Mouse (Mus musculus) left cerebral cortex, adult 18-20 months (tissue): ENCODE results near the gene Smim13. TPM values are rescaled to one million over a fixed set of nuclear protein-coding genes. Genes with fewer than 3 reads are reported as not detected.

ENCODE experiments used
- DNase-seq, 2 experiments: peaks; one replicate each; pipeline ENCODE4 v3.0.0; 2021 to 2022; ENCODE audit warnings: low spot score in 2 of 2, mixed read lengths in 1 of 2
- total RNA-seq, 2 experiments: library from RNA; stranded (reverse); gene quantifications; 2 replicates each; pipeline ENCODE4 v1.2.3; 2021

Smim13 gene
- total RNA-seq, 2 experiments from 2014 or later = 176 to 180 TPM

- DNase-seq = peak; percentile 63 to 84
These were observed 33.6 kb downstream of the Smim13 start for GRCm38 (mm10) chr13:41283256-41283655.

- DNase-seq = no peak
These were observed 35.8 kb downstream of the Smim13 start for GRCm38 (mm10) chr13:41285448-41285847.

- no peak for DNase-seq
These were observed 36.6 kb downstream of the Smim13 start for GRCm38 (mm10) chr13:41286285-41286684.

DNA sequence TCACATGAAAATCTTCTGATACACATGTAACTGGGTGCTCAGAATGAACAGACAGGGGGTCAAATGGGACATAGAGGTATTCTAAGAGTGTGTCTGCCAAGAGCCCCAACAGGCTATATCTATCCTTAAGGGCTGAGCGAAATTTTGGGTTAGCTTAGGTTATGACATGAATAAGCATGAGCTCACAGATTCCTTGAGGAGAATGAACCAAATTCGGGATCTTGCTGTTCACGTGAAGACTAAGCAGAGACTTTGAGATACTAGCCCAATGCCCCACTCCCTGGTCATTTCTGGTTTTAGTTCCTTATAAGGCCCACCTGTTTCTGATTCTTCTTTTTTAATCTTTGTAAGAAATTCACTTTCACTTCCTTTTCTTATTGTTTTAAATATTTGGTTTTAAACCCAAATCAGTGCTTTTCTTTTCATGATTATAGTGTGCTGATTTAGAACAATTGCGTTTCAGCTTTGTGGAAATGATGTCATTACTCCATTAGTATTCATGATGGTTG is 41.9 kb downstream of the Smim13 start:
- no peak for DNase-seq

- DNase-seq = no peak
These were observed 44.0 kb downstream of the Smim13 start for GRCm38 (mm10) chr13:41293595-41293994.

GRCm38 (mm10) chr13:41295886-41296285 is 46.2 kb downstream of the Smim13 start:
- DNase-seq = no peak

DNA sequence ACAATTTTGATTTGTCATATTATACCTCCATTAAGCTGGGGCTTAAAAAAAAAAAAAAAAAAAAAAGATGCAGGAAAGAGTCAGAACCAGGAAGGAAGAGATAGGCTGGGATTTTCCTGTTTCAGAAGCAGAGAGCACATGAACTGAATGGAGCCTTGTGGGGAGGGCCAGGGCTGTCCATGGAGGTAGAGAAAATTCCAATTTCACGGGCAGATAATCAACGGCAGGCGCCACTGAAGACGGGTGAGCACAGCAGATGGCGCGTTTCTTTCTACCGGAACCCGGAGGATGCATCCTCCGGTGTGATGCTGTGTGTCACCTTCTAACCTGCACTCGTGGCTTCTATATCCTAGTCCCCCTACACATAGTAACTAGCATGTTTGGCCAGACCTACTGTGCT is 46.8 kb downstream of the Smim13 start:
- DNase-seq = no peak

- DNase-seq = no peak
These were observed 48.9 kb downstream of the Smim13 start for GRCm38 (mm10) chr13:41298533-41298932.

GRCm38 (mm10) chr13:41298996-41299395 is 49.4 kb downstream of the Smim13 start:
- no peak for DNase-seq

DNA sequence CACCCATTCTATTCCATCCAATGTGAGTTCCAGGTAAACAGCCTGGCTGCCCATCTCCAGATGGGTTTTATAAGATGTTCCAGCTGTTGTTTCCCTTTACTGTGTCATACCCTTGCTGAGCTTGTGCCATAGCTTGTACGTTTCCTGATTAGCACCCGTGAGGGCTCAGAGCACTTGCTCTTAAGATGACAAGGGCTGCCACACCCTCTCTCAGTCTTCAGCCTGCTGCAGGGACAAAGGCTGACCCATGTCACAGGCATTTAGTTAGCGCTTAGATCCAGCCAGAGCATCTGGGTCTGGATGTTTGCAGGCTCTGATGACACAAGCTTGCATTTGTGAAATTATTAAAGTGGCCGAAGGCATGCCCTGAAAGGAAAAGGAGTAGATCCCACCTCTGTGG is 50.4 kb downstream of the Smim13 start:
- no peak for DNase-seq

DNA sequence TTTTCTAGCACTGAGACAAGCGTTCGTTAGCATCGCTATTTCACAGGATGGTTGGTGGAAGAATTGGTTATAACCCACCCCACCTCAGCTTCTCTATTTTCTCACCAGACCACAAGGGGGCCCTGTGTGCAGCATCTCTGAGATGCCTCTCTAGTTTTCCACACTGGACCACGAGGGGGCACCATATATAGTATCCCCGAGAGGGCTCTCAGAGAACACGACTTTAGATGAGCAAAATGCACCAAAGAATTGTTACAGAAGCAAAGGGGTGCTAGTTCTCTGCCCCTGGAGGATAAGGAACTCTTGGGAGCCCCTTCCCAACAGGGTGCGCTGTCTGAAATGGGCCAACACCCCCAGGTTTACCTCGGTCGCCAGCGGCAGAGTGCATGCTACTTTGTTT is 53.1 kb downstream of the Smim13 start:
- peak; percentile 73 to 85 for DNase-seq

DNA sequence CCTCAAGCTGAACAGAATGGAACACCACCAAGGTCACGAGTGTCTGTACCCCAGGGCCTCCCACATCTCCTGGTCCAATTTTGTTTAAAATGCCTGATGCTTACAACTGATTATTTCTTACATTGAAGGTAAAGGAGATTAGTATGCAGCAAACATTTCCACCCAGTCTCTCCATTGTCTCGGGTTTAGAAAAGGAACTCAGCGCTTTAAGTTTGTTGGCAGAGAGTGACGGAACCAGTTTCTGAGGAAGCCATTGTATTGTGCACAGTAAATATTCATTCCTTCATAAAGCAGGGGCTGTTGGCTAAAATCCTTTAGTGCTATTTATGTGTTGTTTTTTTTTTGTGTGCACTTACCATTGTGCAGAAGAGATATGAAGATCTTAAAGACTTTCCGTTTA is 71.1 kb downstream of the Smim13 start:
- no peak for DNase-seq

DNA sequence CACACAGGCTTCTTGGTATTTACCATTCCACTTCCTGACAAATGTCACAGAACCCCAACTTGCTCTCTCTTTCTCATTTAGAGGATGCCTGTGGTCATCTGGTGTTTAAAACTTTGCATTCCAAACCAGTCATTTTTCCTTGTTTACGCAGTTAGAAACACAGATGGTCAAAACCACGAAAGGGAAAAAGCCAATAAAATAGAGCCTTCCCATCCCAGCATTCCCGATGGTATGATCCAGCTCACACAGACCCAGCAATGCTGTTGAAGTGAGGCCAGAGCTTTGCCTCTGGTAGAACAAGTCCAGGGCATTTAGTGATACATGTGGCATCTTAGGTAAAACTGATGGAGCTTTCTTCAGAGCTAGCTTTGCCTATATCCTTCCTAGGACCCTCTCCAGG is 71.8 kb downstream of the Smim13 start:
- no peak for DNase-seq

DNA sequence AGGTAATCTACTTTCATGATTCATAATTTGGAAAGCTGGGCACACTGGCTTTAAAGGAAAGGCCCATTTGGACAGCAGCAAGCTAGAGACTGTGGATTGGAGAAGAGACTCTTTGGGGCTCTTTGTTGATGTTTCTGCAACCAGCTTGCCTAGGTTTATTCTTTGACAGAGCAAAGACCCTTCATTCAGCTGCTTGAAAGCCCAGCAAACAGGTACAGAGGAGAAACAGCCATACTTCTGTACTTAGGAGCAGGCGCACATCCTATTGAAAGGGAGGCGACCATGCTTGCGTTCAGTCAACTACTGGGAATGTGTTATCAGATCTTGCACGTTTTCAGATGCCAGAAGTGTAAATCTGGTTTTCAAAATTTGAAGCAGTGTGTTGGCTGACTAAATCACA is 75.0 kb downstream of the Smim13 start:
- no peak for DNase-seq

DNA sequence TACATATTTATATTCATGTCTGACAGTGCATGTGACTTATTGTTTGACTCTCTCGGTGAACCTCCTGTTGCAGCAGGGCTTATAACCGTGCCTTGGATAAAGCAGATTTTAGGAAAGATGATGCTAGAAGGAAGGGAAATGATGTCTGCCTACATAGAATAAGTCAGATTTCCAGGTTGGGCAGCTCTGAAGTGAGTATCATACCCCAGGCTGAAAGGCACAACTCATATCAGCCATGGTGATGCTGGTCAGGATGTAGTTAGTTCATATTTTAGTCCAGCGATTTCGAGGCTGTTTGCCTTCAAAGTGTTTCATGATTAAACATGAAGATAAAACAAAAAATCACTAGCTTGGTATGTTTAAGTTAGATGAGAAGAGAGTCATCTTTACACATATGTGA is 75.7 kb downstream of the Smim13 start:
- DNase-seq = no peak

GRCm38 (mm10) chr13:41326134-41326533 is 76.5 kb downstream of the Smim13 start:
- no peak for DNase-seq

Other genes with a start within 250 kb of the Smim13 start
- 10 to 100 TPM; 40.1 to 41.5 TPM for gene Pak1ip1, start 248.8 kb upstream of the Smim13 start, total RNA-seq
- 10 to 100 TPM; 52.6 to 58.6 TPM for gene Tmem14c, start 233.6 kb upstream of the Smim13 start, total RNA-seq
- 1 to 10 TPM; 2.9 to 3.0 TPM for gene Mak, start 170.1 kb upstream of the Smim13 start, total RNA-seq
- gene Gcm2, start 138.8 kb upstream of the Smim13 start, total RNA-seq = not detected
- under 1 TPM in 1 of 2 experiments, not detected in 1; 0.28 TPM for gene Sycp2l, start 135.5 kb upstream of the Smim13 start, total RNA-seq
- gene Elovl2, start 29.4 kb upstream of the Smim13 start, total RNA-seq = 10 to 100 TPM; 14.6 to 15.3 TPM
- gene Gm17364, start 24.1 kb downstream of the Smim13 start, total RNA-seq = not detected
- gene Nedd9, start 237.5 kb downstream of the Smim13 start, total RNA-seq = 10 to 100 TPM in 1 of 2 experiments, 1 to 10 TPM in 1; 9.7 to 11.0 TPM